Mouse (Mus musculus): Measurements from ENCODE around the gene Ehd2.

- TF ChIP-seq CTCF (IDR thresholded peaks at IDR 0.05; ENCODE audit: control insufficient read depth, insufficient read depth, insufficient replicate concordance, low read depth, low read length) (no peak), POLR2A (IDR thresholded peaks at IDR 0.05; ENCODE audit: control insufficient read depth, low read depth, low read length) (no peak)
Observed at GRCm38 (mm10) chr7:15945211-15945610, 22.2 kb downstream of the Ehd2 start.

All from testis, adult 2 months (tissue).